Mouse (Mus musculus): Measurements from ENCODE around the gene Ube2t. TPM values are rescaled to one million over a fixed set of nuclear protein-coding genes. Genes with fewer than 3 reads are reported as not detected.

Ube2t gene
- polyA plus RNA-seq, 1 experiment from 2014 or later = 4.7 TPM

GRCm38 (mm10) chr1:135011912-135012311, 49.5 kb downstream of the Ube2t start:
- Histone ChIP-seq H3K4me3 (ENCODE audit: low read depth, low read length) (no peak overlapping the region), H3K27me3 (replicated peaks; ENCODE audit: insufficient read depth, low read length) (no peaks in the 10 kb centered on the region), H3K27ac (ENCODE audit: low read length) (no peak overlapping the region), H3K4me2 (replicated peaks; ENCODE audit: low read depth, low read length) (no peak overlapping the region), H3K9ac (replicated peaks; ENCODE audit: low read depth) (no peak overlapping the region), H3K36me3 (ENCODE audit: insufficient read depth, low read length) (no peaks in the 10 kb centered on the region), H3K4me1 (ENCODE audit: insufficient read depth, low read depth, low read length) (no peaks in the 10 kb centered on the region), H3K9me3 (ENCODE audit: low read length) (no peaks in the 10 kb centered on the region)
- DNase-seq (ENCODE audit: low spot score) = no peak
- ATAC-seq = no peak
- no peak for TF ChIP-seq EP300 (IDR thresholded peaks at IDR 0.05)
- no peak for TF ChIP-seq CTCF (IDR thresholded peaks at IDR 0.05)
- 88% methylated on average over 5 of the region's 5 CpGs for WGBS

- Histone ChIP-seq H3K36me3 (ENCODE audit: insufficient read depth, low read length) (no peaks in the 10 kb centered on the region), H3K9ac (replicated peaks; ENCODE audit: low read depth) (no peak overlapping the region), H3K4me3 (ENCODE audit: low read depth, low read length) (no peak overlapping the region), H3K4me2 (replicated peaks; ENCODE audit: low read depth, low read length) (no peak overlapping the region), H3K9me3 (ENCODE audit: low read length) (no peaks in the 10 kb centered on the region), H3K27ac (ENCODE audit: low read length) (no peak overlapping the region), H3K27me3 (replicated peaks; ENCODE audit: insufficient read depth, low read length) (no peaks in the 10 kb centered on the region), H3K4me1 (ENCODE audit: insufficient read depth, low read depth, low read length) (no peaks in the 10 kb centered on the region)
- 82% methylated on average over 9 of the region's 9 CpGs for WGBS
- TF ChIP-seq EP300 (IDR thresholded peaks at IDR 0.05) (no peak), CTCF (IDR thresholded peaks at IDR 0.05) (no peak)
- DNase-seq (ENCODE audit: low spot score) = no peak
- ATAC-seq = no peak
Observed at GRCm38 (mm10) chr1:135012472-135012871, 50.1 kb downstream of the Ube2t start.

- no peak for DNase-seq (ENCODE audit: low spot score)
- Histone ChIP-seq H3K4me1 (ENCODE audit: insufficient read depth, low read depth, low read length) (no peaks in the 10 kb centered on the region), H3K4me3 (ENCODE audit: low read depth, low read length) (no peak overlapping the region), H3K9me3 (ENCODE audit: low read length) (no peaks in the 10 kb centered on the region), H3K4me2 (replicated peaks; ENCODE audit: low read depth, low read length) (no peak overlapping the region), H3K27ac (ENCODE audit: low read length) (no peak overlapping the region), H3K9ac (replicated peaks; ENCODE audit: low read depth) (no peak overlapping the region), H3K36me3 (ENCODE audit: insufficient read depth, low read length) (no peaks in the 10 kb centered on the region), H3K27me3 (replicated peaks; ENCODE audit: insufficient read depth, low read length) (no peaks in the 10 kb centered on the region)
- TF ChIP-seq CTCF (IDR thresholded peaks at IDR 0.05) (no peak), EP300 (IDR thresholded peaks at IDR 0.05) (no peak)
- ATAC-seq = no peak
- WGBS = 62% methylated on average over 10 of the region's 10 CpGs
Observed at GRCm38 (mm10) chr1:135014921-135015445, 52.6 kb downstream of the Ube2t start.

DNA sequence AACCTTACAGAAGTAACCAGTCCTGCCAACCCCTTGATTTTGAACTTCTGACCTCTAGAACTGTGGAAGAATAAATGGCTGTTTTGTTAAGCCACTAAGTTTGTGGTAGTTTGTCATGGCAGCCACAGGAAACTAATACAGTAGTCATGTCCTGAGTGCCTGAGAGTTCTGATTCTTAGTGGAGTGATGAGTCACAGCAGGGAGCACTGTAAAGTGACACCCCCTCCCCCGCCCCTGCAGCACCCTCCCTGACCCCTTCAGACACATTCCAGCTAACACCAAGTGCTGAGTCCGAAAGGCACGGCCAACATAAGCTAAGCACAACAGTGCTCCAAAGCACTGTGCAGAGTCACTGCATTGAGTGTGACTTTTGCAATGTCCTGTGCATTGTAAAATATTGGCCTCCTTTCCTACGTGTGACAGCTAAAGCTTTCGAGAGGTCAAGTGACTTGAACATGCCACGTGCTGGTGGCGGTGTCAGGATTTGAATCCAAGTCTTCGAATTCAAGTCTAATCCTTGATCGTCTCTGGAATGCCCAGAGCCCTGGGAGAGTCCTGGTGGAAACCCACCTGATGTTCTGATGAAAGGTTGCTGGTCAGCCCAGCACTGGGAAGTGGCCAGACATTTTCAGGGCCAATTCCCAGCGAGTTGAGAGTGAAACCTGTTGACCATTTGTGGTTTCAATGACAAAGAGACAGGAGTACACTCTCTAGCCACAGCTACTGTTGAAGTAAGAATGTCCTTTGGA, 54.7 kb downstream of the Ube2t start:
- Histone ChIP-seq H3K9me3 (ENCODE audit: low read length) (no peaks in the 10 kb centered on the region), H3K4me3 (ENCODE audit: low read depth, low read length) (no peak overlapping the region), H3K9ac (replicated peaks; ENCODE audit: low read depth) (no peak overlapping the region), H3K27ac (ENCODE audit: low read length) (no peak overlapping the region), H3K27me3 (replicated peaks; ENCODE audit: insufficient read depth, low read length) (no peaks in the 10 kb centered on the region), H3K4me1 (ENCODE audit: insufficient read depth, low read depth, low read length) (peaks cover 8% of the 10 kb centered on the region; the same call in 1 of the 2 replicates), H3K4me2 (replicated peaks; ENCODE audit: low read depth, low read length) (no peak overlapping the region), H3K36me3 (ENCODE audit: insufficient read depth, low read length) (no peaks in the 10 kb centered on the region)
- 61% methylated on average over 10 of the region's 10 CpGs for WGBS
- no peak for TF ChIP-seq CTCF (IDR thresholded peaks at IDR 0.05)
- no peak for TF ChIP-seq EP300 (IDR thresholded peaks at IDR 0.05)
- DNase-seq (ENCODE audit: low spot score) = peak; percentile 28
- ATAC-seq = peak; percentile 57

GRCm38 (mm10) chr1:135017656-135018015, 55.3 kb downstream of the Ube2t start:
- no peak overlapping the region for H3K27ac ChIP-seq (ENCODE audit: low read length)
- 73% methylated on average over 2 of the region's 2 CpGs for WGBS
- DNase-seq (ENCODE audit: low spot score) (no peak), ATAC-seq (no peak)
- H3K4me2 ChIP-seq (replicated peaks; ENCODE audit: low read depth, low read length) = no peak overlapping the region
- H3K9ac ChIP-seq (replicated peaks; ENCODE audit: low read depth) = no peak overlapping the region
- H3K4me1 ChIP-seq (ENCODE audit: insufficient read depth, low read depth, low read length) = peaks cover 8% of the 10 kb centered on the region; the same call in 1 of the 2 replicates
- no peaks in the 10 kb centered on the region for H3K36me3 ChIP-seq (ENCODE audit: insufficient read depth, low read length)
- H3K27me3 ChIP-seq (replicated peaks; ENCODE audit: insufficient read depth, low read length) = no peaks in the 10 kb centered on the region
- no peak overlapping the region for H3K4me3 ChIP-seq (ENCODE audit: low read depth, low read length)
- no peaks in the 10 kb centered on the region for H3K9me3 ChIP-seq (ENCODE audit: low read length)
- no peak for TF ChIP-seq CTCF (IDR thresholded peaks at IDR 0.05)
- TF ChIP-seq EP300 (IDR thresholded peaks at IDR 0.05) = no peak

GRCm38 (mm10) chr1:135019087-135019774, 56.9 kb downstream of the Ube2t start:
- Histone ChIP-seq H3K4me1 (ENCODE audit: insufficient read depth, low read depth, low read length) (peaks cover 8% of the 10 kb centered on the region; the same call in 1 of the 2 replicates), H3K4me3 (ENCODE audit: low read depth, low read length) (no peak overlapping the region), H3K4me2 (replicated peaks; ENCODE audit: low read depth, low read length) (no peak overlapping the region), H3K27me3 (replicated peaks; ENCODE audit: insufficient read depth, low read length) (no peaks in the 10 kb centered on the region), H3K9ac (replicated peaks; ENCODE audit: low read depth) (no peak overlapping the region), H3K36me3 (ENCODE audit: insufficient read depth, low read length) (no peaks in the 10 kb centered on the region), H3K27ac (ENCODE audit: low read length) (no peak overlapping the region), H3K9me3 (ENCODE audit: low read length) (no peaks in the 10 kb centered on the region)
- 21% methylated on average over 13 of the region's 13 CpGs for WGBS
- DNase-seq (ENCODE audit: low spot score) (peak; percentile 35), ATAC-seq (no peak)
- TF ChIP-seq EP300 (IDR thresholded peaks at IDR 0.05) = no peak

All from lung, postnatal 0 days (tissue).